Mouse (Mus musculus): Measurements from ENCODE around the gene Gps2. TPM values are rescaled to one million over a fixed set of nuclear protein-coding genes. Genes with fewer than 3 reads are reported as not detected.

Gps2 gene
- polyA plus RNA-seq, 1 experiment: 104 TPM

DNA sequence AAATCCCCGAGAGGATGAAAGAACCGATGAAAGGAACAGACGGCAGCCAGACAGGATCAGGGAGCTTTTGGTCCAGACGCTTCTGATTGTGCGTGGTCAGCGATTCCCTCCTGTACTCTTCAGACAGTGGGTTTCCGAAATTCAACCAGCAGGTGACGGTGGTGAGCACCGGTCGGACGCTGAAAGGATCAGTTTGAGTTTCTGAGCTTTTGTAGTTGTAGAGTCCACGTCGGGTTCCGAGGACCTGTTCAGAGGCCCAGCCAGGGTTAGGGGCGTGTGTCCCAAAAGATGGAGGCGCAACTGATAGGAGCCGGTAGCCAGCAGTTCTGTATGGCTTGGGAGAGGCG lies 33.2 kb upstream of the Gps2 start:
- peak overlapping the region; percentile 68 for H3K4me3 ChIP-seq (ENCODE audit: low read depth, low read length)
- no peaks in the 10 kb centered on the region for H3K36me3 ChIP-seq (ENCODE audit: control insufficient read depth, insufficient read depth, low read length)
- peaks cover 11% of the 10 kb centered on the region for H3K4me1 ChIP-seq (ENCODE audit: control insufficient read depth, insufficient read depth, insufficient read length, low read length)
- no peaks in the 10 kb centered on the region for H3K27me3 ChIP-seq (ENCODE audit: control insufficient read depth, insufficient read depth, low read length)
- under 1% methylated on average over 18 of the region's 18 CpGs for whole genome bisulfite sequencing
- TF ChIP-seq POLR2A (IDR thresholded peaks at IDR 0.05; ENCODE audit: low read depth, low read length) (no peak), CTCF (IDR thresholded peaks at IDR 0.05; ENCODE audit: extremely low read depth, insufficient read length, insufficient replicate concordance, low read depth, low read length) (peak; percentile 77; the same call in 1 of the 2 replicates)
- H3K27ac ChIP-seq (ENCODE audit: insufficient read depth, low read depth, low read length): peak overlapping the region; percentile 75

- TF ChIP-seq CTCF (IDR thresholded peaks at IDR 0.05; ENCODE audit: extremely low read depth, insufficient read length, insufficient replicate concordance, low read depth, low read length): peak; percentile 30; the same call in 1 of the 2 replicates
- peak; percentile 73; the same call in 1 of the 2 replicates for TF ChIP-seq POLR2A (IDR thresholded peaks at IDR 0.05; ENCODE audit: low read depth, low read length)
- no peaks in the 10 kb centered on the region for H3K36me3 ChIP-seq (ENCODE audit: control insufficient read depth, insufficient read depth, low read length)
- peak within 1 kb of the TSS; percentile 75 for H3K27ac ChIP-seq (ENCODE audit: insufficient read depth, low read depth, low read length)
- no peaks in the 10 kb centered on the region for H3K27me3 ChIP-seq (ENCODE audit: control insufficient read depth, insufficient read depth, low read length)
- H3K4me3 ChIP-seq (ENCODE audit: low read depth, low read length): peak within 1 kb of the TSS; percentile 68
- under 1% methylated on average over 46 of the region's 46 CpGs for WGBS
- peaks cover 11% of the 10 kb centered on the region for H3K4me1 ChIP-seq (ENCODE audit: control insufficient read depth, insufficient read depth, insufficient read length, low read length)
These were observed 32.7 kb upstream of the Gps2 start, which contains the start of gene Kctd11 for GRCm38 (mm10) chr11:69880853-69881603. TSS of gene Kctd11 (minus strand) at chr11:69881406.

DNA sequence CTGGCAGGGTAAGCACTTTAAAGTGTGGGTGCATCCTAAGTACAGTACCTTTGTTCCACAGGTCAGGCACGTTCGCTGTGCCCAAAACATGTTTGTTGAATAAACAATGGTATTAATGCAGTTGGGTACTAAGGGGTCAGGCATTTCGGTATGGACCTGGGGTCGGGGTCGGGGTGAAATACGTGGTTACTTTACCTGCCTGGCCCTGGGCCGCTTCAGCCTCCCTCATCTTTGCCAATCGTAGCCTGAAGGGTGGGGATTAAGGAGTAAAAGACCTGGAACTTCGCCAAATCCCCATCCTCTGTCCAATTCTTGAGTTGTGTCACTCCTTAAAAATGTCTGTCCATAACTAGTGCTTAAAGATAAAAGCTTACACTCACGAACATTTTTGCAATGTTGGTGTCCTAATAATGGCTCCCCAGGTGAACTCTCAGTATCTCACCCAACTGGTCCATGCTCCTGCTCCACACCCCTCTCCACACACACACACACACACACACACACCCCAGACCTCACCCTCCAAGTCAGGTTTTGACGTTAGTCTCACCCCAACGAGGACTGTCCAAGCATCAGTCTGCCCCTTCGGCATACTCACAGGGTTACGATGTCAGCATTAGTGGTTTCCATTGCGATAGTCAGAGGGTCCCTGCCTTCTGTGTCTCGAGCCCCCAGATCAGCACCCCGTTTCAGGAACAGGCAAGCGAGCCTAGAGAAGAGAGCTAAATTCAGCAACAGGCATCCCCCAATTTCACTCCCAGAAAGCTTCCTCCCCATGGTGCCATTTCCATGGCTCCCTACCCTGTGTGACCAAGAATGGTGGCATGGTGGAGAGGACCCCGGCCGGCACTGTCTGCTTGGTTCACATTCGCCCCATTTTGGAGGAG lies 31.7 kb upstream of the Gps2 start:
- Histone ChIP-seq H3K27ac (ENCODE audit: insufficient read depth, low read depth, low read length) (peak overlapping the region; percentile 75), H3K4me1 (ENCODE audit: control insufficient read depth, insufficient read depth, insufficient read length, low read length) (peaks cover 10% of the 10 kb centered on the region), H3K36me3 (ENCODE audit: control insufficient read depth, insufficient read depth, low read length) (no peaks in the 10 kb centered on the region), H3K27me3 (ENCODE audit: control insufficient read depth, insufficient read depth, low read length) (no peaks in the 10 kb centered on the region), H3K4me3 (ENCODE audit: low read depth, low read length) (peak overlapping the region; percentile 68)
- TF ChIP-seq CTCF (IDR thresholded peaks at IDR 0.05; ENCODE audit: extremely low read depth, insufficient read length, insufficient replicate concordance, low read depth, low read length) (no peak), POLR2A (IDR thresholded peaks at IDR 0.05; ENCODE audit: low read depth, low read length) (no peak)
- 61% methylated on average over 21 of the region's 21 CpGs for WGBS

DNA sequence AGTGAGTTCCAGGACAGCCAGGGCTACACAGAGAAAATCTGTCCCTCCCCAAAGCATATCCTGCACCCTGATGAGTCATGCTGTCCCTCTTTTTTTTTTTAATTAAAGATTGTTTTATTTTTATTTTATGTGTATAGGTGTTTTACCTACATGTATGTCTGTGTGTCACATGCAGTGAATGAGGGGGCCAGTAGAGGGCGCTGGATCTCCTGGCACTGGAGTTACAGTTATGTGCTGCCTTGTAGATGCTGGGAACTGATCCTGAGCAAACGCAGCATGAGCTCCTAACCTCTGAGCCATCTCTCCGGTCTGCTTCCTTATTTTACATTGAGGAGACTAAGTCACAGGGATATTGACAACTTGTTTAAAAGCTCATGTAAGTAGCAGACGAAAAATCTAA lies 30.6 kb upstream of the Gps2 start:
- TF ChIP-seq CTCF (IDR thresholded peaks at IDR 0.05; ENCODE audit: extremely low read depth, insufficient read length, insufficient replicate concordance, low read depth, low read length) (peak; percentile 48; the same call in 1 of the 2 replicates), POLR2A (IDR thresholded peaks at IDR 0.05; ENCODE audit: low read depth, low read length) (no peak)
- 67% methylated on average over 4 of the region's 4 CpGs for WGBS
- Histone ChIP-seq H3K4me3 (ENCODE audit: low read depth, low read length) (no peak overlapping the region), H3K27ac (ENCODE audit: insufficient read depth, low read depth, low read length) (no peak overlapping the region), H3K4me1 (ENCODE audit: control insufficient read depth, insufficient read depth, insufficient read length, low read length) (peaks cover 10% of the 10 kb centered on the region), H3K36me3 (ENCODE audit: control insufficient read depth, insufficient read depth, low read length) (no peaks in the 10 kb centered on the region), H3K27me3 (ENCODE audit: control insufficient read depth, insufficient read depth, low read length) (no peaks in the 10 kb centered on the region)

- H3K4me1 ChIP-seq (ENCODE audit: control insufficient read depth, insufficient read depth, insufficient read length, low read length): peaks cover 10% of the 10 kb centered on the region
- no peaks in the 10 kb centered on the region for H3K27me3 ChIP-seq (ENCODE audit: control insufficient read depth, insufficient read depth, low read length)
- H3K36me3 ChIP-seq (ENCODE audit: control insufficient read depth, insufficient read depth, low read length): no peaks in the 10 kb centered on the region
- H3K27ac ChIP-seq (ENCODE audit: insufficient read depth, low read depth, low read length): 0 out of 2 replicates have a peak overlapping the region, but pooled peaks have one; percentile 25
- WGBS: 80% methylated on average over 8 of the region's 8 CpGs
- no peak overlapping the region for H3K4me3 ChIP-seq (ENCODE audit: low read depth, low read length)
- TF ChIP-seq POLR2A (IDR thresholded peaks at IDR 0.05; ENCODE audit: low read depth, low read length) (no peak), CTCF (IDR thresholded peaks at IDR 0.05; ENCODE audit: extremely low read depth, insufficient read length, insufficient replicate concordance, low read depth, low read length) (no peak)
These were observed 30.0 kb upstream of the Gps2 start for GRCm38 (mm10) chr11:69883527-69884151.

DNA sequence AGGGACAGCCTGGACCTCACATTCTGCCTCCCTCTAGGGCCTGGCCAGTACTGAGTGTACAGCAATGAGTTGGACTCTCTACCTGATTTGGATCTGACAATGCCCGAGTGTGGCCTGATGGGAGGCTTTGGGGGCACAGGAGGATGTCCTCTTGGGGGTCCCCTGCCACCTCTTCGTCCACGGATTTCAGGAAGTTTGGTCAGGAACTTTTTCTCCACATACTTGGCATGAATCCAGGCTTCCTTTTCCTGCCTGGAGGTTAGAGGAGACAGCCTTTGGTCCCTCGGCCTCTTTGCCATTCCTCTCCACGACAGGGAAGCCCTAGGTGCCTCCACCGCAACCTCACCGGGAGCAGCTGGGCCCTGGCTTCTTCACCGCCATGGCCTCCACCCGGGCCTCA lies 29.4 kb upstream of the Gps2 start:
- Histone ChIP-seq H3K27ac (ENCODE audit: insufficient read depth, low read depth, low read length) (0 out of 2 replicates have a peak overlapping the region, but pooled peaks have one; percentile 25), H3K27me3 (ENCODE audit: control insufficient read depth, insufficient read depth, low read length) (no peaks in the 10 kb centered on the region), H3K36me3 (ENCODE audit: control insufficient read depth, insufficient read depth, low read length) (no peaks in the 10 kb centered on the region), H3K4me3 (ENCODE audit: low read depth, low read length) (no peak overlapping the region), H3K4me1 (ENCODE audit: control insufficient read depth, insufficient read depth, insufficient read length, low read length) (peaks cover 10% of the 10 kb centered on the region)
- 48% methylated on average over 9 of the region's 9 CpGs for WGBS
- TF ChIP-seq POLR2A (IDR thresholded peaks at IDR 0.05; ENCODE audit: low read depth, low read length) (no peak), CTCF (IDR thresholded peaks at IDR 0.05; ENCODE audit: extremely low read depth, insufficient read length, insufficient replicate concordance, low read depth, low read length) (no peak)
